Mouse (Mus musculus) lung, embryonic 15.5 days (tissue): Measurements from ENCODE around the gene Cyp2j13. TPM values are rescaled to one million over a fixed set of nuclear protein-coding genes. Genes with fewer than 3 reads are reported as not detected.

Source experiments
- polyA plus RNA-seq: library from polyadenylated mRNA; unstranded; fragments of >200 nt; fragmentation: Nextera tagmentation; extraction: Ambion mirVana; gene quantifications from 2 replicates; pipeline ENCODE4 v1.2.1, GENCODE M21; 2015

The Cyp2j13 gene
- polyA plus RNA-seq, 1 experiment from 2014 or later: not detected

Other genes starting within 250 kb of the Cyp2j13 start
- gene Hook1, start 110.3 kb downstream of the Cyp2j13 start, polyA plus RNA-seq: 14.9 and 15.0 TPM in 2 replicates
- gene Cyp2j12, start 63.6 kb upstream of the Cyp2j13 start, polyA plus RNA-seq: not detected in 2 replicates
- gene Cyp2j7, start 159.1 kb upstream of the Cyp2j13 start, polyA plus RNA-seq: not detected in 2 replicates